Mouse (Mus musculus) hindbrain, embryonic 15.5 days (tissue): Measurements from ENCODE around the gene Trim29. TPM values are rescaled to one million over a fixed set of nuclear protein-coding genes. Genes with fewer than 3 reads are reported as not detected.

Experiments
- ATAC-seq: fragments of 200-750 bp; cut with Nextera tagmentation; 2 replicates; pipeline ENCODE4 v1.8.0; 2017; ENCODE audit warnings: low read depth, moderate number of reproducible peaks, moderate TSS enrichment; ENCODE audit not compliant: low FRiP score
- H3K27ac ChIP-seq: fragments of 300-500 bp; sonication (generic); replicated peaks from 2 replicates; pipeline ENCODE4 v1.5.1; 2015; ENCODE audit warnings: mild to moderate bottlenecking, inconsistent platforms
- H3K27me3 ChIP-seq: fragments of 300-500 bp; sonication (generic); 2 replicates; pipeline ENCODE4 v1.6.1; 2015; ENCODE audit warnings: control low read depth, inconsistent platforms
- H3K36me3 ChIP-seq: fragments of 300-500 bp; sonication (generic); 2 replicates; pipeline ENCODE4 v1.6.1; 2015; ENCODE audit warnings: control low read depth, inconsistent platforms
- H3K4me1 ChIP-seq: fragments of 300-500 bp; sonication (generic); replicated peaks from 2 replicates; pipeline ENCODE4 v1.6.1; 2015; ENCODE audit warnings: control low read depth, inconsistent platforms
- H3K4me2 ChIP-seq: fragments of 300-500 bp; sonication (generic); 2 replicates; pipeline ENCODE4 v1.6.1; 2015; ENCODE audit warnings: moderate library complexity, mild to moderate bottlenecking, inconsistent platforms
- H3K4me3 ChIP-seq: fragments of 300-500 bp; sonication (generic); 2 replicates; pipeline ENCODE4 v1.5.1; 2015; ENCODE audit warnings: mild to moderate bottlenecking, inconsistent platforms
- H3K9ac ChIP-seq: fragments of 300-500 bp; sonication (generic); 2 replicates; pipeline ENCODE4 v1.6.1; 2015; ENCODE audit warnings: inconsistent platforms
- H3K9me3 ChIP-seq: fragments of 300-500 bp; sonication (generic); 2 replicates; pipeline ENCODE4 v1.6.1; 2016; ENCODE audit warnings: control low read depth, inconsistent platforms
- WGBS: fragments of 180-500 bp; shearing (Covaris S2); methylation state at CpG from one replicate; pipeline ENCODE4 v1.1.7; 2015; 5-methylcytosine and 5-hydroxymethylcytosine counted together
- polyA plus RNA-seq: library from polyadenylated mRNA; unstranded; fragments of >200 nt; fragmentation: Nextera tagmentation; extraction: Ambion mirVana; gene quantifications from 2 replicates; pipeline ENCODE4 v1.2.1, GENCODE M21; 2015

The Trim29 gene
- polyA plus RNA-seq, 1 experiment from 2014 or later = not detected

DNA sequence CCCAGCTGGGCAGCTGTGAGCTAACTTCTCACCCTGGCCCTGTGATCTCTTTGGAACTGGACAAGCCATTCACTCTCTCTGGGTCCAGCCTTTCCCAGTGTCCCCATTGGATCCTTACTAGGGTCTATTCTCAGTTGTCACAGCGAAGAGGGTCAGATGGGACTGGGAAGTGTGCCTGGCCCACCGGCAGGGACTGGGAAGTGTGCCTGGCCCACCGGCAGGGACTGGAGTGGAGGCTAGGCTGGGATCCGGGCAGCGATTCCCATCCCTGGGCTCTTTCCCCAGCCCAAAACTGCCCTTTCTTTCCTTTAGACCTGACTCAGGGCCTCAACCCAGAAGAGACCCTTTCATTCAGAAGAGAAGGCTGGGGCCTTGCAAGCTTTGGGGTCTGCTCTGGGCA, 27.4 kb downstream of the Trim29 start:
- Histone ChIP-seq H3K4me2 (no peak overlapping the region), H3K27me3 (no peaks in the 10 kb centered on the region), H3K36me3 (no peaks in the 10 kb centered on the region), H3K9ac (no peak overlapping the region), H3K4me1 (peaks cover 2% of the 10 kb centered on the region; the same call in 1 of the 2 replicates), H3K9me3 (no peaks in the 10 kb centered on the region), H3K4me3 (no peak overlapping the region), H3K27ac (no peak overlapping the region)
- no peak for ATAC-seq
- WGBS = 66% methylated on average over 5 of the region's 5 CpGs

DNA sequence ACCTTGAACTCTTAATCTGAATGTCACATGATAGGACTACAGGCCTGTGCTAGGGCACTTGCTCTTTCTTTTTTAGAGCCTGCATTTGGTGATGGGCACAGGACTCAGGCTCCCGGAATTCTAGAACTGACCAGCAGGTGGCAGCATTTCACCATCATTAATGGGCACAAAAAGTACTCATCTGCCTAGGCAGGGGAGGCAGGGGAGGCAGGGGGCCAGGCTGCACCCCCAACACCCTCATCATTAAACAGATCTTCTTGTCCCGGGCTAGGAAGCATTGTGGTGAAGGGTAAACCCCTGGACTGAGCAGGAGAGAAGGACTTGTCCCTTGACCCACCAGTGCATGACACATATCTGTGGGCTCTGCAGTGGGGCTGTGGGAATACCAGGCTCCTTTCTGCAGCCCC, 29.0 kb downstream of the Trim29 start:
- no peaks in the 10 kb centered on the region for H3K9me3 ChIP-seq
- no peak overlapping the region for H3K4me2 ChIP-seq
- H3K27ac ChIP-seq = no peak overlapping the region
- H3K9ac ChIP-seq = no peak overlapping the region
- H3K27me3 ChIP-seq = no peaks in the 10 kb centered on the region
- H3K36me3 ChIP-seq = no peaks in the 10 kb centered on the region
- 2% methylated on average over 2 of the region's 2 CpGs for WGBS
- peak; percentile 74; the same call in 1 of the 2 replicates for ATAC-seq
- peaks cover 2% of the 10 kb centered on the region; the same call in 1 of the 2 replicates for H3K4me1 ChIP-seq
- H3K4me3 ChIP-seq = no peak overlapping the region

DNA sequence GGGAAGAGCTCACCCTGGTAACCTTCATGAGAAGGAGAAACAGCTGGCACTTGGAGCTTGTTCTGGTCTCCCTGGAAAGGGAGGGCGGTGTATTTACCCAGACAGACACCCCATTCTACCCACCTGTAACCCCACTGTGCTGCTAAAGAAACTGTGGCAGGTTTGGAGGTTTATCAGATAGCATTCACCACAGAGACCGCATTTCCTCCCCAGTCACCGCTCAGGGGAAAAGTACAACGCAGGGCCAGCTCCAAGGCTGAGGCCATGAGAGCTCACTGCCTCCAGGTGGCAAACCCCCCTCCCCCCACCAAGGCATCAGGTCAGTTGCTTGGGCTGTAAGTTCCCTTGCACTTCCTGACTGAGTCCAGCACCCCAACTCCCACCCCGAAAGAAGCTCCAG, 39.4 kb downstream of the Trim29 start:
- Histone ChIP-seq H3K27me3 (no peaks in the 10 kb centered on the region), H3K9me3 (no peaks in the 10 kb centered on the region), H3K4me2 (no peak overlapping the region), H3K4me3 (no peak overlapping the region), H3K36me3 (no peaks in the 10 kb centered on the region), H3K27ac (no peak overlapping the region), H3K9ac (no peak overlapping the region), H3K4me1 (peaks cover 11% of the 10 kb centered on the region; the same call in 1 of the 2 replicates)
- ATAC-seq = no peak
- WGBS = 53% methylated on average over 5 of the region's 5 CpGs

DNA sequence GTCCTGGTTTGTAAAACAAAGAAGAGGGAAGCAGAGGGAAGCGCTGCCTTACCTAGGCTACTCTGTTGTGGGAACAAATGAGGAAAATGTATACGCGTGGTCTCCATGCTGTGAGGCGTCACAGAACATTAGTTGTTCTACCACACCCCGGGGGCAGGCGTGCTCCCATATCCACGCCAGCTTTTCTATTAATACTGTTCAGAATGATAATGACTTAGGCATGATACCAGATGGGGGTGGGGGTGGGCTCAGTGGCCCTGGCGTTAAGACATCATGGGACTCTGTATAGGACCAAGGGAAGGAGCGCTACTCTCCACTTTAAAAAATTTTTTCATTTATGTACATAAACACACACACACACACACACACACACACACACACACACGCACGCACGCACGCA, 40.4 kb downstream of the Trim29 start:
- H3K36me3 ChIP-seq = no peaks in the 10 kb centered on the region
- 53% methylated on average over 13 of the region's 13 CpGs for WGBS
- no peak overlapping the region for H3K4me2 ChIP-seq
- no peaks in the 10 kb centered on the region for H3K9me3 ChIP-seq
- H3K4me1 ChIP-seq = peaks cover 11% of the 10 kb centered on the region; the same call in 1 of the 2 replicates
- no peak overlapping the region for H3K27ac ChIP-seq
- no peak overlapping the region for H3K9ac ChIP-seq
- no peaks in the 10 kb centered on the region for H3K27me3 ChIP-seq
- ATAC-seq = no peak
- H3K4me3 ChIP-seq = no peak overlapping the region

DNA sequence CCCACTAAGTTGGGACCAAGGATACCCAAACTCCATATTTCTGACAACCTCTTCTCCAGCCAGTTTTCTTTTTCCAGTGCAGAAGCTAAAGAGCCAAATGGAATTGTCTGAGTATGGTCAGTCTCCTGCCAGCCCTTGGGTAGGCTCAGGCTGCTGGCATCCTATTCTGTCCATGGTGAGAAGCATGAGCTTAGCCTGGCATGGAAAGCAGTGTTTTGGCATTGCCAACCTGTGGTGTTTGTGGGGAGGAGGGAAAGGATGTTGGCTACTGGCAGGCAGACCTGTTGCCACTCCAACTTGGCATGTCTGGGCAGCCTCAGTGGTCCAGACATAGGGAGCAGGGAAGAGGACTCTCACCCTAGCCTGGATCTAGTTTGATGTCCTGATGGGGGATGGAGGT, 46.4 kb downstream of the Trim29 start:
- H3K9ac ChIP-seq = no peak overlapping the region
- H3K36me3 ChIP-seq = no peaks in the 10 kb centered on the region
- no peak overlapping the region for H3K4me3 ChIP-seq
- ATAC-seq = no peak
- peaks cover 18% of the 10 kb centered on the region for H3K4me1 ChIP-seq
- H3K4me2 ChIP-seq = no peak overlapping the region
- H3K27me3 ChIP-seq = no peaks in the 10 kb centered on the region
- H3K27ac ChIP-seq = no peak overlapping the region
- H3K9me3 ChIP-seq = no peaks in the 10 kb centered on the region

DNA sequence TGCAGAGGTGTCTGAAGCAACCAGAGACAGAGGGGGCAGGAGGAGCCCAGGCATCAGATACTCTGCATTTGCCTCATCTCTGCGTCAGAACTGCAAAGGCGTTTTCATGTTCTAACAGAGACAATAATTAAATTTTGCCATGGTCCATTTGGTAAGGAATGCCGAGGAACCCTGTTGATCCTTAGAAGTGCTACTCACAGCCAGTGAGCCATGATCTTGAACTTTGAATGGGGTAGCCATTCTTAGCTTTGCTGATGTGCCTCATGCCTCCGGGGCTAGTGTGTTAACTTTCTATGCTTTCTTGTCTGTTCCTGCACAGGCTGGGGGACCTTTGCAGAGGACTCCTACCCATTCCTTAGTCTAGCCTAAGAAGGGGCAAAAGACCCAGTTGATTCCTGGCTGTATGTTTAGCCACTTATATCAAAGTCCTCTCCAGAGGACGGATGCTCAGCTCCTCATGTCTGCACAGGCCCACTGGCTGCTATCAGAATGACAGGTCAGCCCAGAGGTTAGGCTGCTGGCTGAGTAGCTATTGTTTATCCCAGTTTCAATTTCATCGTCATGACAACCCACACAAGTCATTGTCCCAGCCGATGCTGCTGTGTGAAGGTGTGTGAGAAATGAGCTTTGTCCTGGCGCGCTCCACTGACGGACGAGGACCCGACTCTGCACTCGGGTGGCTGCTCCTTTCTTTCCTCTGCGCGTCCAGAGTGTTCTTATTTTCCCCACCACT, 48.1 kb downstream of the Trim29 start:
- peak; percentile 71 for ATAC-seq
- Histone ChIP-seq H3K4me3 (no peak overlapping the region), H3K27me3 (no peaks in the 10 kb centered on the region), H3K9me3 (no peaks in the 10 kb centered on the region), H3K4me2 (no peak overlapping the region), H3K27ac (no peak overlapping the region), H3K36me3 (no peaks in the 10 kb centered on the region), H3K4me1 (peaks cover 18% of the 10 kb centered on the region), H3K9ac (no peak overlapping the region)
- WGBS = 14% methylated on average over 15 of the region's 15 CpGs

DNA sequence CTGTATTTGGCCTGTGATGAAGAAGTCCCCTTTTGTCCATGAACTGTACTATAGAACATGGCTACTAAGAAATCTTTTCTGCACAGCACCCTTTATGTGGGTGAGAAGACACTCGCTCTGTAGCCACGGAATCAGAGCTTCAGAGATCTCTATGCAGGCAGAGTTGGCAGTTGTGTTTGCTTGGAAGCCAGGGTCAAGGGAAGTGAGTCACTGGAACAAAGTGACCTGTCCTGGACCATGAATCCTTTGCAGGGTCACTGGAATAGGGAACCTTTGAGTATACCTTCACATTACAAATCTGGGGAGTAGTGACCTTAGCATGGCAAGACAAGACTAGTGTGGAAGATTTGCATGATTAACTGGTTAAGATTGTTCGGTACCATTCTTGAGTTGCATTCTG, 58.1 kb downstream of the Trim29 start:
- Histone ChIP-seq H3K4me3 (no peak overlapping the region), H3K36me3 (no peaks in the 10 kb centered on the region), H3K27ac (no peak overlapping the region), H3K4me2 (no peak overlapping the region), H3K27me3 (no peaks in the 10 kb centered on the region), H3K9me3 (no peaks in the 10 kb centered on the region), H3K4me1 (0 out of 2 replicates have a peak, but pooled peaks cover 5% of the 10 kb centered on the region), H3K9ac (no peak overlapping the region)
- WGBS = 91% methylated on average over 3 of the region's 3 CpGs
- no peak for ATAC-seq

DNA sequence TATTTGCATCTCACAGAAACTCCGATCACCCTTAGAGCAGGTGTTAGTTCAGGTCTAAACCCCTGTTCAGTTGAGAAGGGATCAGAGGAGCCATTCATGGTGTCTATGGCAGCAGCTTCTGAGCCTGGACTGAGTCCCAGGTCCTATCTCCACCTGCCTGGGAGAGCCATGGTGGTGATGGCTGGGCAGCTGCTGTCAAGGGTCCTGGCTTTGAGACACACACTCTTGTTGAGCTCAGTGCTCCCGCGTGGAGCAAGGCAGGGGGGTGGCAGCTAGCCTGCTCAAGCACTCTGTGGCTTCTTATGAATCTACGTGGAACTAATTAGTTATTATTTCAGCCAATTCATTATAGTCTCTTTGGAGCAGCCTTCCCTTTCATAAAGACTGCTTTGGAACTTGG, 73.2 kb downstream of the Trim29 start:
- no peak overlapping the region for H3K4me3 ChIP-seq
- H3K36me3 ChIP-seq = no peaks in the 10 kb centered on the region
- no peak overlapping the region for H3K9ac ChIP-seq
- no peaks in the 10 kb centered on the region for H3K9me3 ChIP-seq
- H3K27me3 ChIP-seq = no peaks in the 10 kb centered on the region
- no peak for ATAC-seq
- WGBS = 35% methylated on average over 4 of the region's 4 CpGs
- no peak overlapping the region for H3K4me2 ChIP-seq
- peaks cover 7% of the 10 kb centered on the region; the same call in 1 of the 2 replicates for H3K4me1 ChIP-seq
- no peak overlapping the region for H3K27ac ChIP-seq

DNA sequence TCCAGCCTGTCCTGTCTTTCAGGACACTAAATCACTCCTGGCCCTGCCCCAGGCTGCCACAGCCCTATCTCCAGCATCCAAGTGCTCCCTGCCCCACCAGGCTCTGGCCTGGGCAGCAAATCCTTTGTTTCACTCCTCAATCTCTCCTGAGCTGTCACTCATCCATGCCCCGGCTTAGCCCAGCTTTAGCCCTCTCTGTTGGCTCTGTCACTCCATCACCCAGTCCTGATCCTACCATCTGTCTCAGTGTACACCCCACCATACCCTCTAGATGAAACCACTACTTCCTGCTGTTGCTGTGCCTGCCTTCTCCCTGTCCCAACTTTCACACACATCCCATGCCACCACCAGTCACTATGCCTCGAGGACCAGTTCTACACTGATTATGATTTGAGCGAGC, 73.8 kb downstream of the Trim29 start:
- no peak overlapping the region for H3K4me2 ChIP-seq
- H3K9me3 ChIP-seq = no peaks in the 10 kb centered on the region
- 64% methylated on average over 3 of the region's 3 CpGs for WGBS
- H3K27ac ChIP-seq = no peak overlapping the region
- ATAC-seq = 0 out of 2 replicates have a peak, but pooled peaks have one; percentile 27
- H3K36me3 ChIP-seq = no peaks in the 10 kb centered on the region
- H3K4me1 ChIP-seq = peaks cover 7% of the 10 kb centered on the region; the same call in 1 of the 2 replicates
- H3K27me3 ChIP-seq = no peaks in the 10 kb centered on the region
- H3K9ac ChIP-seq = no peak overlapping the region
- no peak overlapping the region for H3K4me3 ChIP-seq

Other genes starting within 250 kb of the Trim29 start
- gene Arhgef12, start 203.6 kb upstream of the Trim29 start, polyA plus RNA-seq = 18.5 and 20.3 TPM in 2 replicates
- gene Tmem136, start 194.3 kb upstream of the Trim29 start, polyA plus RNA-seq = 7.2 and 10.0 TPM in 2 replicates
- gene Pou2f3, start 100.5 kb upstream of the Trim29 start, polyA plus RNA-seq = 0.05 and 0.10 TPM in 2 replicates
- 7.1 and 10.8 TPM in 2 replicates for gene Oaf, start 70.9 kb upstream of the Trim29 start, polyA plus RNA-seq